Mouse (Mus musculus) lung, adult 2 months (tissue): ENCODE results near the gene Pgd. TPM values are rescaled to one million over a fixed set of nuclear protein-coding genes. Genes with fewer than 3 reads are reported as not detected.

Experiments used
- DNase-seq: peaks from one replicate; pipeline ENCODE4 v3.0.0; 2022
- H3K4me1 ChIP-seq: fragments of 200-500 bp; 2 replicates; pipeline ENCODE4 v1.6.1; 2011; ENCODE audit warnings: low read length; ENCODE audit not compliant: control insufficient read depth, insufficient read depth
- H3K4me3 ChIP-seq: fragments of 200-500 bp; replicated peaks from 2 replicates; pipeline ENCODE3; 2011; ENCODE audit warnings: low read depth, mild to moderate bottlenecking, control low read depth, low read length; ENCODE audit errors: extremely low read depth
- CTCF ChIP-seq: fragments of 200-500 bp; IDR thresholded peaks from 2 replicates; pipeline ENCODE4 v1.5.1; 2011; ENCODE audit warnings: mild to moderate bottlenecking, low read length, control low read depth; ENCODE audit not compliant: insufficient read depth
- POLR2A ChIP-seq: fragments of 200-500 bp; IDR thresholded peaks from 2 replicates; pipeline ENCODE4 v1.6.1; 2011; ENCODE audit warnings: low read depth, mild to moderate bottlenecking, control low read depth, low read length, borderline replicate concordance; ENCODE audit errors: extremely low read depth
- WGBS: fragments of 180-500 bp; shearing (Covaris S2); methylation state at CpG from one replicate; pipeline ENCODE4 v1.1.7; 2018; 5-methylcytosine and 5-hydroxymethylcytosine counted together
- polyA plus RNA-seq: library from polyadenylated mRNA; depleted of rRNA; stranded (reverse); fragments of >200 nt; gene quantifications from 2 replicates; pipeline ENCODE4 v1.2.3, GENCODE M21; 2012

Gene Pgd
- polyA plus RNA-seq, 1 experiment: 184 TPM

DNA sequence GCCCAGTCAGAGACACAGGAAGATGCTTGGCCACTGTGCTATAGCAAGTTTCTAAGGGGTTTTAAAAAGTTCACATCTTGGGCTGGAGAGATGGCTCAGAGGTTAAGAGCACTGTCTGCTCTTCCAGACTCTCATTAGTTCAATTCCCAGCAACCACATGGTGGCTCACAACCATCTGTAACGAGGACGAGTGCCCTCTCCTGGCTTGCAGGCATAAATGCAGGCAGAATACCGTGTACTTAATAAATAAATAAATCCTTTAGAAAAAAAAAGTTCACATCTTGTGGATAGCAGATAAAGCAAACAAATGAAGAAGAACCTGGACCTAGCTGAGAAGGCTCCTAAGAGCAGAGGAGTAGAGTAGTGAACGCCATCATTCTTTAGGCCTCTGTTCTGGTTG is 16.2 kb upstream of the Pgd start:
- TF ChIP-seq CTCF: peak; percentile 65
- no peak for TF ChIP-seq POLR2A
- DNase-seq: no peak
- 54% methylated on average over 4 of the region's 4 CpGs for WGBS

DNA sequence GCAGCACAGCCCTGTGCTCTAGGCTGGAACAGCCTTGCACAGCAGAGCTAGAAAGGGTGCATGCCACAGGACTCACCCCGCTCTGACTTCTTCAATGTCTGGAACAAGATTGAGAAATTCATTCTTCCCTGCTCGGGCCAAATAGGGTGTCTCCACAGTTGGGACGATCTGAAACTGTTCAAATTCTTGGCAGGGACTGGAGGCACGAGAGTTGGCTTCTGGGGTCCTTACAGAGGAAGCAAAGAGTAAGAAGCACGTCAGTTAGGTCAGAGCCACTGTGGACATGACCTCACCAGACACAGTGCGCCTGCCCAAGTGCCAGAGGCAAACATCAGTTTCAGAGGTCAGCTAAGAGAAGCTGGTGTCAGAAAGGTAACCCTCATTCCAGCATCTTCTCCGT is 15.6 kb upstream of the Pgd start:
- 77% methylated on average over 7 of the region's 7 CpGs for WGBS
- H3K4me1 ChIP-seq: peaks cover 10% of the 10 kb centered on the region; the same call in 1 of the 2 replicates
- no peak overlapping the region for H3K4me3 ChIP-seq
- TF ChIP-seq POLR2A (no peak), CTCF (no peak)
- no peak for DNase-seq

More for the DNA sequence above, 16.2 kb upstream of the Pgd start:
- Histone ChIP-seq H3K4me1 (peaks cover 8% of the 10 kb centered on the region; the same call in 1 of the 2 replicates), H3K4me3 (no peak overlapping the region)

DNA sequence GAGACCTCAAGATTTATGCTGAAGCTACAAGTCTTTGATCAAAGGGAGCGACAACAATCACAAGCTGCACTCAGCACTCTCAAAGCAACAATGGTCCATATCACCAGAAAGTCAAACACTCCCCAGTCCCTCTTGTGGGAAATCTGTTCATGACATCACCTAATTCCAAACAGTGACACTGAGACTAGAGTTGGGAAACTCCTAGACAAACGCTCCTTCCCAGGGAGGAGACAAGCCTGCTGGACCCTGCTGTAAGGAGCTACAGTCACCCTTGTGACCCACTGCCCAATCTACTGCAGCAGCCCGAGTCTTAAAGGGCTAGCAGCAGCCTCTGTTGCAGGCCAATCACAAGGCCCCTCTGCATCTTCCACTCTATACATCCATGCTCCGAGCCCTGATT is 13.0 kb upstream of the Pgd start:
- TF ChIP-seq POLR2A: no peak
- no peak overlapping the region for H3K4me3 ChIP-seq
- H3K4me1 ChIP-seq: peaks cover 10% of the 10 kb centered on the region; the same call in 1 of the 2 replicates
- WGBS: 61% methylated on average over 4 of the region's 4 CpGs
- no peak for DNase-seq

DNA sequence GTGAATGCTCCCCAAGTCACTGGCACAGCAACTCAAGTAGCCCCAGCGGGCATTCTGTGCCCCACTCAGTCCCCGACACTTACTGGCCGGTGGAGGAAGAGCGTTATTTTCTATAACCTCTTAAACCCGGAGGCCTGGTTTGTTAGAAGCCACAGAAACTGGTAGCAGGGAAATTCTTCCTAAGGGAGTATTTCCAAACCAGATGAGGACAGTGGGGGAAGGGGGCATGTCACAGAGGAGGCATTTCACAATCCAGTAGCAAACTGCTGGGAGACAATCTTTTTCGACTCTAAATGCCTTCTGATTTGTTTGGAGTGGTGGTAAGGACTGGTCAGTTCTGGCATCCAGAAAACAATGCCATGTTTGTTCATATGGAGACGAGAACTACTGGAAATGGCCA is 12.6 kb upstream of the Pgd start:
- no peak overlapping the region for H3K4me3 ChIP-seq
- TF ChIP-seq CTCF (no peak), POLR2A (no peak)
- WGBS: 61% methylated on average over 7 of the region's 7 CpGs
- DNase-seq: no peak
- peaks cover 10% of the 10 kb centered on the region; the same call in 1 of the 2 replicates for H3K4me1 ChIP-seq

DNA sequence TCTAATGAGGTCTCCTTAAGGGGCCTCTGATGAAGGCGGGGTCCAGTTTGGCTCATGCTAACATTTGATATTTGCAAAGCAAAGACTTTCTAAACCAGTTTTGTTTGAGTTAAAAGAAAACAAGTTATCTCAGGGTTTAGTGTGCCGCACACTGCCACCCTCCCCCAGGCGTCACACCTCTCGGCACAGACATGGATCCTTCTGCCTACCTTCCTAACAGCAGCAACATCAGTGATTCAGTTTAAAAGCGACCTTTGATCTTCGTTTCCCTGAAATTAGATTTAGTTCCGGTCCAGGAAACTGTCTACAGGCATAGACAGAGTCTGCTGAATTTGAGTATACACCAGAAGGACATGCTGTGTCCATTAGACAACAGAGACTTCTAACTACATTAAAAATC is 11.8 kb upstream of the Pgd start:
- 73% methylated on average over 7 of the region's 7 CpGs for WGBS
- Histone ChIP-seq H3K4me3 (no peak overlapping the region), H3K4me1 (peaks cover 10% of the 10 kb centered on the region; the same call in 1 of the 2 replicates)
- no peak for TF ChIP-seq POLR2A
- TF ChIP-seq CTCF: no peak
- DNase-seq: no peak

DNA sequence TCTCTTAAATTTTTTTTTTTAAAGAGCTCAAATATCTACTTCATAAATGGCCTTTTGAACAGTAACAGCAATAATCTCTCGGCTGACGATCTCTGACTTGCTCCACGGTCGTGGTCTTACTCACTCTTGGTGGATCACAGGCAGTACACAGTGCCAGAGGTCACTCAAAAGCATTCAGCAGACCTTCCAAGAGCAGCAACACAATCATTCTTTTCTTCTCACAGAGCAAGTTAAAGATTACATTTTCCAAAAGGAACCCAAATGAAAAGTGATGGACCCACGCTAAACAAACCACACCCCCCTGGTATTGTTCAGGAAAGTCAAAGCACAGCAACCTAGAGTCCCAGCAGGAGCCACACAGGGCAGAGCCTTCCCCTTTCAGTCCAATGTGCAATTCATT is 10.5 kb upstream of the Pgd start:
- TF ChIP-seq CTCF (no peak), POLR2A (no peak)
- Histone ChIP-seq H3K4me1 (peaks cover 8% of the 10 kb centered on the region; the same call in 1 of the 2 replicates), H3K4me3 (no peak overlapping the region)
- DNase-seq: no peak
- 58% methylated on average over 5 of the region's 5 CpGs for WGBS

DNA sequence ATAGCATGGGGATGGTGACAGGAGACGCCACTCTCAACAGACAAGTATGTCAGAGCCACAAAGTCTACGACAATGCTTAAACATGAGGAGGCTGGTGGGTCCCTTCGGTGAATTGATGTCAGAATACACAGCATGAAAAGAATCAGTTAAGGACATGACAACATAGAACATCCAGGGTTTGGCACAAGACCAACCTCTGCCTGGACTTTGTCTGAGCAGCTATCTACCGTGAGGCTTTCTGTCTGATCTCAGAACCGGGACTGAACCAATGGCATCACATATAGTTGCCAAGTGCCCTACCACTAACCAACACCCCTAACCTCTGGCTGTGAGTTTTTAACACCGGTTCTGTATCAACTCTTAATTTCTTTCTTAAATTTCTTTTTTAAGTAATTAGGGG is 10.1 kb upstream of the Pgd start:
- peaks cover 8% of the 10 kb centered on the region; the same call in 1 of the 2 replicates for H3K4me1 ChIP-seq
- no peak overlapping the region for H3K4me3 ChIP-seq
- DNase-seq: no peak
- WGBS: 78% methylated on average over 6 of the region's 6 CpGs
- no peak for TF ChIP-seq POLR2A
- TF ChIP-seq CTCF: no peak

DNA sequence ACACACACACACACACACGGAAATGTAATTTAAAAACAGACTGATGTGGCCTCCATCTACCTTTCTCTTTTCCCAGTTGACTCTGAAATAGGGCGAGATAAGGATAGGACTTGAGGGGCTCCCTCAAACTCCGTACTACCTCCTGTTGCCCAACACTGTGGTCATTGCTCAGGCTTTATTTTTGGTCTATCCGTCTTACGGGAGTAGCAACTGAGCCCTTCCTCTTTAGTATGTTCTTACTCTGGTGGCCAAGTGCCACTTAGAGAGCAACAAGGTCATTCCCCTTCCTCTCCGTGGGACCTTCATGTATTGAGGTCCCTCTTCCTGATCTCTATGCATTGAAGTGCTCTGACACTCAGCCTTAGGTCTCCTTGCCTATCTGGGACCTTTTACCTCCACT is 7.1 kb upstream of the Pgd start:
- 57% methylated on average over 6 of the region's 6 CpGs for WGBS
- no peak for TF ChIP-seq POLR2A
- no peak for TF ChIP-seq CTCF

DNA sequence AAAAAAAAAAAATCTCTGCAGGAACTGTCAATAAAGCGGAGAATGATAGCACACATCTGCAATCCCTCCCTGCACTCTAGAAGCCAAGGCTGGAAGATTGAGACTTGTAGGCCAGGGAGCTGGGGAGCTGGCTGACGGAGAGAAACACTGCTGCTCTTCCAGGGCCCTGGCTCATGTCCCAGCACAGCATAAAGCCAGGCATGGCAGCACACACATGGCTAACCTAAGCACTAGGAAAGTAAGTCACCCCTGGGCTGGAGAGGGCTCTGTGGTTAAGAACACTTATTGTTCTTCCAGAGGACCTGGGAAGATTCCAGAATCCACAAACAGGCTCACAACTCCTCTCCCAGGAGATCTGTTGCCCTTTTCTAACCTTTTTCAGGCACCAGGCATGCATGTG is 6.1 kb upstream of the Pgd start:
- peak; percentile 52 for DNase-seq
- TF ChIP-seq POLR2A: no peak
- TF ChIP-seq CTCF: no peak
- WGBS: 54% methylated on average over 2 of the region's 2 CpGs

More for the DNA sequence above, 7.1 kb upstream of the Pgd start:
- H3K4me3 ChIP-seq: no peak overlapping the region
- peaks cover 6% of the 10 kb centered on the region for H3K4me1 ChIP-seq
- no peak for DNase-seq

DNA sequence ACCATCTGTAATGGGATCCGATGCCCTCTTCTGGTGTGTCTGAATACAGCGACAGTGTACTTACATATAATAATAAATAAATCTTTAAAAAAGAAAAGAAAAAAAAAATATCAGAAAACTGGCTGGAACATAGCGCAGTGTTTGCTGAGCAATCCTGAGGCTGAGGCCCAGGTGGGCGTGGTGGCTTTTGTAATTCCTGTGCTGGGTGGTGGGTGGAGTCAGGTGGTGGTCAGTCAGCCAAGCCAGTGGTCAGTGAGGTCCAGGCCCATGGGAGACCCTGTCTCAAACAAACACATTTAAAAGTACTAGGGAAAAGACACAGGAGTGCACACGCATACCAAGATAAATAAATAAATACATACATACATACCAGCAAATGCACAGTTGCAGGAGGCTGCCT is 5.5 kb upstream of the Pgd start:
- no peak for TF ChIP-seq CTCF
- no peak for TF ChIP-seq POLR2A
- H3K4me1 ChIP-seq: peaks cover 4% of the 10 kb centered on the region
- no peak overlapping the region for H3K4me3 ChIP-seq
- DNase-seq: peak; percentile 44
- WGBS: 63% methylated on average over 5 of the region's 5 CpGs

More for the DNA sequence above, 6.1 kb upstream of the Pgd start:
- Histone ChIP-seq H3K4me1 (peaks cover 5% of the 10 kb centered on the region), H3K4me3 (no peak overlapping the region)

DNA sequence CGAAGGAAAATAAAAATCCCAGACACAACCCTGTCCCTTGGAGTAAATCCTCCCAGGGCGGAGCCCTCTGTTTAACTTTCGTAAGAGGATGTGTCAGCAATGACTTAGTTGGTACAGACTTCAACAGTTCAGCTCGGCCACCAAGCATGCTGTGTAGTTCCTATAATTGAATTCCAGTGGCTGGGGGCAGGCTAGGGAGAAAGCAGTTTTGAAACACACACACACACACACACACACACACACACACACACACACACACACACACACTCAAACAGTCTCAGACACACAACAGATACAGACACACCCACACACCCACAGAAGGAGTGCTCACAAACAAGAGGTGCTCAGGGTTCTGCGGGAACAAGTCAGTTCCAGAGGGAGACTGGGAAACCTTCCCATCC is 5.0 kb upstream of the Pgd start:
- peak; percentile 41 for DNase-seq
- Histone ChIP-seq H3K4me3 (no peak overlapping the region), H3K4me1 (peaks cover 4% of the 10 kb centered on the region)
- 33% methylated on average over 5 of the region's 5 CpGs for WGBS
- TF ChIP-seq CTCF: no peak
- TF ChIP-seq POLR2A: no peak
